Mouse (Mus musculus): ENCODE results near the gene Eva1c.

GRCm38 (mm10) chr16:90874536-90874935 is 48.0 kb downstream of the Eva1c start:
- no peak for TF ChIP-seq POLR2A (IDR thresholded peaks at IDR 0.05; ENCODE audit: borderline replicate concordance, control insufficient read depth, low read depth, low read length)
- TF ChIP-seq CTCF (IDR thresholded peaks at IDR 0.05; ENCODE audit: control insufficient read depth, insufficient read depth, low read length), result no peak
